Mouse (Mus musculus) liver, embryonic 14.5 days (tissue): ENCODE measurements at regions not wholly inside any gene's neighbourhood (a gene's known extent, or its start where the extent isn't known, plus 50 kb on each side); places are given as distances from the start of the nearest gene placed in this dataset.

Experiments used
- CTCF ChIP-seq: IDR thresholded peaks from 2 replicates; pipeline ENCODE4 v1.5.1; 2016; ENCODE audit warnings: antibody characterized with exemption, low read depth, control low read depth
- EP300 ChIP-seq: IDR thresholded peaks from 2 replicates; pipeline ENCODE4 v1.6.1; 2016; ENCODE audit warnings: antibody characterized with exemption, low read depth

DNA sequence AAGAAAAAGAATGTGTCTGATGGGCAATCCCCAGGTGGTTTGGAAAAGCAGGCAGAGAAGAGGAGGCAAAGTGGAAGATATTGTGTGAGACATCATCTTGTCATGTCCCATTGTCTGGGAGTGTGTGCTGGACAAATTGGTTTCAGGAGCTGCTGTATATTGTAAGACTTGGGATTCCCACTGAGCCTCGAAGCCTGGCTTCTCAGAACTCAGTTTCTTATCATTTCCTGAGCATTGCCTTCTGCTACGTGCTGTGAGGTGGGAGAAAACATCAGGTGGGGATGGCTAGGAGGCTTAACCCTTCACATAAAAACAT lies 1216.3 kb downstream of the Agbl1 start:
- no peak for TF ChIP-seq CTCF
- TF ChIP-seq EP300 = no peak
